Mouse (Mus musculus) ES-Bruce4 (cell line): Measurements from ENCODE around the gene Lrrc26. TPM values are rescaled to one million over a fixed set of nuclear protein-coding genes. Genes with fewer than 3 reads are reported as not detected.

Experiments used
- H3K27ac ChIP-seq: 2 replicates; pipeline ENCODE4 v1.5.1; 2012; ENCODE audit warnings: low read length, inconsistent platforms; ENCODE audit not compliant: insufficient read depth
- H3K27me3 ChIP-seq: 2 replicates; pipeline ENCODE4 v1.6.1; 2012; ENCODE audit warnings: mild to moderate bottlenecking, low read length, inconsistent platforms; ENCODE audit not compliant: control insufficient read depth, poor library complexity, insufficient read depth, severe bottlenecking
- H3K36me3 ChIP-seq: 2 replicates; pipeline ENCODE4 v1.6.1; 2012; ENCODE audit warnings: inconsistent platforms, mild to moderate bottlenecking, low read length, moderate library complexity; ENCODE audit not compliant: control insufficient read depth, poor library complexity, insufficient read depth, severe bottlenecking
- H3K4me1 ChIP-seq: one replicate; pipeline ENCODE4 v1.8.1; 2011; ENCODE audit warnings: low read length; ENCODE audit not compliant: control insufficient read depth, insufficient read depth
- H3K4me3 ChIP-seq: 2 replicates; pipeline ENCODE4 v1.5.1; 2011; ENCODE audit warnings: low read depth, mild to moderate bottlenecking, low read length
- H3K9ac ChIP-seq: 2 replicates; pipeline ENCODE4 v1.6.1; 2012; ENCODE audit warnings: low read depth, mild to moderate bottlenecking, inconsistent platforms; ENCODE audit not compliant: poor library complexity, severe bottlenecking
- H3K9me3 ChIP-seq: replicated peaks from 2 replicates; pipeline ENCODE4 v1.6.1; 2012; ENCODE audit warnings: mild to moderate bottlenecking, low read length, inconsistent platforms; ENCODE audit not compliant: control insufficient read depth, poor library complexity, insufficient read depth, severe bottlenecking
- CTCF ChIP-seq: IDR thresholded peaks from one replicate; pipeline ENCODE4 v1.8.1; 2011; ENCODE audit warnings: low read depth, low read length
- EP300 ChIP-seq: IDR thresholded peaks from 2 replicates; pipeline ENCODE4 v1.6.1; 2011; ENCODE audit warnings: low read depth, low read length; ENCODE audit not compliant: insufficient read depth
- POLR2A ChIP-seq: IDR thresholded peaks from one replicate; pipeline ENCODE4 v1.8.1; 2011; ENCODE audit warnings: low read length; ENCODE audit not compliant: insufficient read depth
- polyA plus RNA-seq: library from polyadenylated mRNA; stranded (reverse); fragments of >200 nt; gene quantifications from 2 replicates; pipeline ENCODE4 v1.2.4, GENCODE M21; 2011; ENCODE audit warnings: low read depth; ENCODE audit not compliant: missing spikeins, insufficient read depth, insufficient read length

Gene Lrrc26
- polyA plus RNA-seq, 1 experiment = not detected

- peak overlapping the region; percentile 51; the same call in 1 of the 2 replicates for H3K4me3 ChIP-seq
- peak overlapping the region; percentile 9; the same call in 1 of the 2 replicates for H3K9ac ChIP-seq
- no peaks in the 10 kb centered on the region for H3K9me3 ChIP-seq
- TF ChIP-seq EP300 (no peak), CTCF (no peak)
- no peaks in the 10 kb centered on the region for H3K36me3 ChIP-seq
- H3K4me1 ChIP-seq = no peaks in the 10 kb centered on the region
- no peak overlapping the region for H3K27ac ChIP-seq
- peaks cover 11% of the 10 kb centered on the region; the same call in 1 of the 2 replicates for H3K27me3 ChIP-seq
Observed at GRCm38 (mm10) chr2:25291184-25292053, 1.7 kb downstream of the Lrrc26 start.

- H3K9ac ChIP-seq = 0 out of 2 replicates have a peak overlapping the region, but pooled peaks have one; percentile 9
- H3K27ac ChIP-seq = no peak overlapping the region
- TF ChIP-seq EP300 (no peak), CTCF (no peak), POLR2A (no peak)
- H3K27me3 ChIP-seq = peaks cover 11% of the 10 kb centered on the region; the same call in 1 of the 2 replicates
- no peaks in the 10 kb centered on the region for H3K4me1 ChIP-seq
- no peaks in the 10 kb centered on the region for H3K9me3 ChIP-seq
- no peaks in the 10 kb centered on the region for H3K36me3 ChIP-seq
- peak overlapping the region; percentile 22; the same call in 1 of the 2 replicates for H3K4me3 ChIP-seq
Observed at GRCm38 (mm10) chr2:25292054-25292544, 2.4 kb downstream of the Lrrc26 start.

GRCm38 (mm10) chr2:25292856-25293255 is 3.1 kb downstream of the Lrrc26 start:
- Histone ChIP-seq H3K27ac (no peak overlapping the region), H3K4me1 (no peaks in the 10 kb centered on the region), H3K9ac (no peak overlapping the region), H3K27me3 (peaks cover 11% of the 10 kb centered on the region; the same call in 1 of the 2 replicates), H3K4me3 (no peak overlapping the region), H3K36me3 (no peaks in the 10 kb centered on the region), H3K9me3 (no peaks in the 10 kb centered on the region)
- TF ChIP-seq EP300 = no peak
- peak; percentile 82 for TF ChIP-seq CTCF
- no peak for TF ChIP-seq POLR2A

GRCm38 (mm10) chr2:25293706-25294105 is 4.0 kb downstream of the Lrrc26 start:
- no peaks in the 10 kb centered on the region for H3K36me3 ChIP-seq
- H3K27ac ChIP-seq = no peak overlapping the region
- H3K9ac ChIP-seq = no peak overlapping the region
- TF ChIP-seq CTCF (no peak), POLR2A (no peak)
- H3K9me3 ChIP-seq = no peaks in the 10 kb centered on the region
- no peak overlapping the region for H3K4me3 ChIP-seq
- H3K27me3 ChIP-seq = peaks cover 11% of the 10 kb centered on the region; the same call in 1 of the 2 replicates
- no peaks in the 10 kb centered on the region for H3K4me1 ChIP-seq

GRCm38 (mm10) chr2:25297093-25297492 is 7.4 kb downstream of the Lrrc26 start:
- Histone ChIP-seq H3K36me3 (no peaks in the 10 kb centered on the region), H3K9ac (no peak overlapping the region), H3K4me1 (no peaks in the 10 kb centered on the region), H3K4me3 (no peak overlapping the region), H3K27me3 (0 out of 2 replicates have a peak, but pooled peaks cover 4% of the 10 kb centered on the region), H3K27ac (no peak overlapping the region), H3K9me3 (no peaks in the 10 kb centered on the region)
- TF ChIP-seq EP300 (no peak), POLR2A (no peak), CTCF (no peak)

- Histone ChIP-seq H3K27me3 (no peaks in the 10 kb centered on the region), H3K36me3 (no peaks in the 10 kb centered on the region), H3K4me3 (no peak overlapping the region)
Observed at GRCm38 (mm10) chr2:25298046-25298445, 8.3 kb downstream of the Lrrc26 start.

More at GRCm38 (mm10) chr2:25298046-25298445, 8.3 kb downstream of the Lrrc26 start:
- no peak overlapping the region for H3K27ac ChIP-seq
- no peaks in the 10 kb centered on the region for H3K4me1 ChIP-seq
- no peak overlapping the region for H3K9ac ChIP-seq
- H3K9me3 ChIP-seq = no peaks in the 10 kb centered on the region
- no peak for TF ChIP-seq EP300
- no peak for TF ChIP-seq POLR2A
- TF ChIP-seq CTCF = no peak
